Mouse (Mus musculus) testis, adult 2 months (tissue): ENCODE results near the gene 1110065P20Rik. TPM values are rescaled to one million over a fixed set of nuclear protein-coding genes. Genes with fewer than 3 reads are reported as not detected.

Experiments
- H3K27ac ChIP-seq: fragments of 200-500 bp; 2 replicates; pipeline ENCODE4 v1.5.1; 2012; ENCODE audit warnings: low read depth, low read length; ENCODE audit not compliant: control insufficient read depth, insufficient read depth
- H3K27me3 ChIP-seq: fragments of 200-500 bp; 2 replicates; pipeline ENCODE4 v1.6.1; 2012; ENCODE audit warnings: mild to moderate bottlenecking, low read length, moderate library complexity; ENCODE audit not compliant: control insufficient read depth, insufficient read depth
- H3K36me3 ChIP-seq: fragments of 200-500 bp; 2 replicates; pipeline ENCODE4 v1.6.1; 2012; ENCODE audit warnings: mild to moderate bottlenecking, low read length; ENCODE audit not compliant: control insufficient read depth, insufficient read depth
- H3K4me1 ChIP-seq: fragments of 200-500 bp; 2 replicates; pipeline ENCODE4 v1.6.1; 2012; ENCODE audit warnings: low read length; ENCODE audit not compliant: control insufficient read depth, insufficient read depth
- H3K4me3 ChIP-seq: fragments of 200-500 bp; 2 replicates; pipeline ENCODE4 v1.5.1; 2012; ENCODE audit warnings: low read depth, mild to moderate bottlenecking, low read length, moderate library complexity, mixed read lengths; ENCODE audit not compliant: control insufficient read depth
- CTCF ChIP-seq: fragments of 200-500 bp; IDR thresholded peaks from 2 replicates; pipeline ENCODE4 v1.5.1; 2012; ENCODE audit warnings: low read depth, mild to moderate bottlenecking, inconsistent platforms, low read length, moderate library complexity; ENCODE audit not compliant: control insufficient read depth, insufficient read depth, insufficient replicate concordance
- POLR2A ChIP-seq: fragments of 200-500 bp; IDR thresholded peaks from 2 replicates; pipeline ENCODE4 v1.6.1; 2012; ENCODE audit warnings: low read depth, mild to moderate bottlenecking, inconsistent platforms, low read length, moderate library complexity; ENCODE audit not compliant: control insufficient read depth
- polyA plus RNA-seq: library from polyadenylated mRNA; depleted of rRNA; stranded (reverse); fragments of >200 nt; gene quantifications from 2 replicates; pipeline ENCODE4 v1.2.3, GENCODE M21; 2012

1110065P20Rik gene
- polyA plus RNA-seq, 1 experiment: 195 TPM

- peaks cover 1% of the 10 kb centered on the region for H3K36me3 ChIP-seq
- TF ChIP-seq CTCF: no peak
- no peak for TF ChIP-seq POLR2A
- no peaks in the 10 kb centered on the region for H3K4me1 ChIP-seq
- H3K27ac ChIP-seq: no peak overlapping the region
- H3K27me3 ChIP-seq: no peaks in the 10 kb centered on the region
- H3K4me3 ChIP-seq: no peak overlapping the region
Observed at GRCm38 (mm10) chr4:124838035-124838700, 12.8 kb downstream of the 1110065P20Rik start.

GRCm38 (mm10) chr4:124832796-124833195, 18.2 kb downstream of the 1110065P20Rik start:
- no peak overlapping the region for H3K4me3 ChIP-seq
- H3K27ac ChIP-seq: no peak overlapping the region
- H3K36me3 ChIP-seq: peaks cover 1% of the 10 kb centered on the region
- H3K4me1 ChIP-seq: no peaks in the 10 kb centered on the region
- TF ChIP-seq CTCF: no peak
- TF ChIP-seq POLR2A: no peak
- no peaks in the 10 kb centered on the region for H3K27me3 ChIP-seq

DNA sequence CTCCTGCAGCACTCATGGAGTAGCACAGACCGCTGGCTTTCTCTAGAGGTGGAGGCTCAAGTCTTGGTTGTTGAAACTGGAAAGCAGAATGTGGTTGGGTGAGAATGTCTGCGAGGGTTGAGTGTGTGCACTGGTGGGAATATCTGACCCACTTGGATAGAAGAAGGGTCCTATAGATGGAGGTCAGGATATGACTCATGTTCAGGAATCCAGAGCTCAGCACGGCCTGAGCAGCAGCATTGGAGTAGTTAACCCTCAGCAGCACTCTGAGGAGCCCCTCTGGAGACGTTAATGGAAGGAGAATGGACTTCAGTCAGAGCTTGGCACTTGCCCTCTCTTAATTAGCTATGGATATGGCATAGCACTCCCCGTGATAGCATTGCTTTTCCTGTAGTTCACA, 21.3 kb downstream of the 1110065P20Rik start:
- TF ChIP-seq POLR2A (no peak), CTCF (no peak)
- Histone ChIP-seq H3K4me3 (no peak overlapping the region), H3K27me3 (no peaks in the 10 kb centered on the region), H3K36me3 (peaks cover 4% of the 10 kb centered on the region), H3K27ac (no peak overlapping the region), H3K4me1 (no peaks in the 10 kb centered on the region)

- no peak for TF ChIP-seq CTCF
- no peak for TF ChIP-seq POLR2A
- no peak overlapping the region for H3K27ac ChIP-seq
- no peaks in the 10 kb centered on the region for H3K27me3 ChIP-seq
- H3K4me3 ChIP-seq: no peak overlapping the region
- no peaks in the 10 kb centered on the region for H3K4me1 ChIP-seq
- H3K36me3 ChIP-seq: peaks cover 5% of the 10 kb centered on the region
Observed at GRCm38 (mm10) chr4:124825371-124825965, 25.5 kb downstream of the 1110065P20Rik start.

GRCm38 (mm10) chr4:124824967-124825366, 26.0 kb downstream of the 1110065P20Rik start:
- H3K27me3 ChIP-seq: no peaks in the 10 kb centered on the region
- H3K4me3 ChIP-seq: no peak overlapping the region
- H3K36me3 ChIP-seq: peaks cover 5% of the 10 kb centered on the region
- TF ChIP-seq CTCF (no peak), POLR2A (no peak)
- no peaks in the 10 kb centered on the region for H3K4me1 ChIP-seq
- no peak overlapping the region for H3K27ac ChIP-seq

DNA sequence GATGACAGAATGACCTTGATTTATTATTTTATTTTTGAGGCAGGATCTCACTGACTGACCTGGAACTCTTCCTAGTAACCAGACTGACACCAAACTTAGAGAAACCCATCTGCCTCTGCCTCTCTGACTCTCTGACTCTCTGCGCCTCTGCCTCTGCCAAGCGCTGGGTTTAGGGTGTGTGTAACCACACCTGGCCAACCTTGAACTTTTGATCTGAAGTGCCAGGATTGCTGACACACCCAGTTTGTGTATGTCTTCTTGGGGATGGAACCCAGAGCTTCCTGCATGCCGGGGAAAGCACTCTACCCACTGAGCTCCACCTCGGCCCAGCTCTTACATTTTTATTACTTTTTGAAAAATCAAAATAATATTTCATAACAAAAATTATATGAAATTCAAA, 32.2 kb downstream of the 1110065P20Rik start:
- no peak for TF ChIP-seq POLR2A
- Histone ChIP-seq H3K27me3 (no peaks in the 10 kb centered on the region), H3K27ac (no peak overlapping the region), H3K36me3 (peaks cover 4% of the 10 kb centered on the region), H3K4me1 (no peaks in the 10 kb centered on the region; the same call in 1 of the 2 replicates), H3K4me3 (no peak overlapping the region)

- no peaks in the 10 kb centered on the region; the same call in 1 of the 2 replicates for H3K4me1 ChIP-seq
- H3K27me3 ChIP-seq: no peaks in the 10 kb centered on the region
- H3K27ac ChIP-seq: no peak overlapping the region
- TF ChIP-seq POLR2A (no peak), CTCF (no peak)
- H3K36me3 ChIP-seq: peaks cover 4% of the 10 kb centered on the region
- no peak overlapping the region for H3K4me3 ChIP-seq
Observed at GRCm38 (mm10) chr4:124817803-124818202, 33.2 kb downstream of the 1110065P20Rik start.
